Mouse (Mus musculus) heart, postnatal 0 days (tissue): ENCODE results near the gene Negr1. TPM values are rescaled to one million over a fixed set of nuclear protein-coding genes. Genes with fewer than 3 reads are reported as not detected.

Experiments used
- ATAC-seq: fragments of 200-750 bp; cut with Nextera tagmentation; 2 replicates; pipeline ENCODE4 v1.8.0; 2017; ENCODE audit warnings: low read depth, moderate number of reproducible peaks, moderate library complexity; ENCODE audit not compliant: insufficient read depth
- DNase-seq: peaks from one replicate; pipeline ENCODE4 v3.0.0-alpha.2; 2016; ENCODE audit warnings: low spot score
- H3K27ac ChIP-seq: fragments of 300-500 bp; sonication (generic); 2 replicates; pipeline ENCODE4 v1.5.1; 2014; ENCODE audit warnings: low read depth, mild to moderate bottlenecking
- H3K27me3 ChIP-seq: fragments of 300-500 bp; sonication (generic); 2 replicates; pipeline ENCODE4 v1.6.1; 2014; ENCODE audit warnings: low read length, mixed read lengths; ENCODE audit not compliant: control insufficient read depth, insufficient read depth
- H3K36me3 ChIP-seq: fragments of 300-500 bp; sonication (generic); replicated peaks from 2 replicates; pipeline ENCODE4 v1.6.1; 2014; ENCODE audit warnings: low read length, mixed read lengths; ENCODE audit not compliant: control insufficient read depth, insufficient read depth
- H3K4me1 ChIP-seq: fragments of 300-500 bp; sonication (generic); 2 replicates; pipeline ENCODE4 v1.6.1; 2014; ENCODE audit warnings: antibody characterized with exemption; ENCODE audit not compliant: control insufficient read depth, insufficient read depth
- H3K4me2 ChIP-seq: fragments of 300-500 bp; sonication (generic); 2 replicates; pipeline ENCODE4 v1.6.1; 2014; ENCODE audit warnings: low read depth, mild to moderate bottlenecking, low read length, moderate library complexity
- H3K4me3 ChIP-seq: fragments of 300-500 bp; sonication (generic); 2 replicates; pipeline ENCODE4 v1.5.1; 2014; ENCODE audit warnings: low read depth, low read length
- H3K9ac ChIP-seq: fragments of 300-500 bp; sonication (generic); replicated peaks from 2 replicates; pipeline ENCODE4 v1.6.1; 2014; ENCODE audit warnings: low read depth, low read length, mixed read lengths
- H3K9me3 ChIP-seq: fragments of 300-500 bp; sonication (generic); replicated peaks from 2 replicates; pipeline ENCODE4 v1.6.1; 2016; ENCODE audit warnings: low read length; ENCODE audit not compliant: control insufficient read depth
- CTCF ChIP-seq: IDR thresholded peaks from 2 replicates; pipeline ENCODE4 v1.5.1; 2016; ENCODE audit warnings: antibody characterized with exemption, control low read depth, low read depth
- EP300 ChIP-seq: IDR thresholded peaks from 2 replicates; pipeline ENCODE4 v1.6.1; 2016; ENCODE audit warnings: antibody characterized with exemption, low read depth
- WGBS: fragments of 180-500 bp; shearing (Covaris S2); extraction: QIAGEN DNeasy Blood & Tissue Kit; methylation state at CpG from one replicate; pipeline ENCODE4 v1.1.7; 2014; 5-methylcytosine and 5-hydroxymethylcytosine counted together
- polyA plus RNA-seq: library from polyadenylated mRNA; unstranded; fragments of >200 nt; fragmentation: Nextera tagmentation; extraction: Ambion mirVana; gene quantifications from 2 replicates; pipeline ENCODE4 v1.2.1, GENCODE M21; 2015
- total RNA-seq: library from RNA; depleted of rRNA; stranded (reverse); fragments of >200 nt; gene quantifications from 2 replicates; pipeline ENCODE4 v1.2.3, GENCODE M21; 2014; ENCODE audit warnings: low replicate concordance

The Negr1 gene
- total and polyA plus RNA-seq, 2 experiments from 2014 or later = 0.55 to 2.0 TPM

DNA sequence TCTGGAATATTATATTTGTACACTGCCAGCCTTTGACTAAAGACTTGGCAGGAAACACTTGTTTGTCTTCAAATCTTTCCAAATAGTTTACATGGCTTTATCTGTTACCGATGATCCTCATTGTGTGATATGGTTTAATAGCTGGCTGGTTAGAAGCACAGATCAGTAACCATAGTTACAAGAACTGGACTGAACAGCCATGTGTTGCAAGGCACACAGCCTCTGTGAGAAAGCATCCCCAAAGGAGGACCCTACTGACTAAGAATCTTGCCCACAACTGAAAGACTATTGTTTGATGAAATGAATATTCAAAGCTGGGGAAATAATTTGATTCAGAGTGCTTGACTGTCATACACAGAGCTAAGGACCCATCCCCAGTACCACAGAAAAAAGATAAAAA is 729.7 kb downstream of the Negr1 start:
- Histone ChIP-seq H3K4me2 (no peak overlapping the region), H3K27me3 (no peaks in the 10 kb centered on the region), H3K4me1 (no peaks in the 10 kb centered on the region), H3K4me3 (no peak overlapping the region), H3K9me3 (no peaks in the 10 kb centered on the region), H3K9ac (no peak overlapping the region), H3K36me3 (no peaks in the 10 kb centered on the region), H3K27ac (no peak overlapping the region)
- ATAC-seq = no peak
- 85% methylated on average over 1 of the region's 1 CpGs for WGBS
- TF ChIP-seq EP300 = no peak
- no peak for TF ChIP-seq CTCF
- no peak for DNase-seq

- WGBS = 78% methylated on average over 4 of the region's 4 CpGs
- Histone ChIP-seq H3K36me3 (no peaks in the 10 kb centered on the region), H3K27me3 (no peaks in the 10 kb centered on the region), H3K4me3 (no peak overlapping the region), H3K9me3 (no peaks in the 10 kb centered on the region), H3K9ac (no peak overlapping the region), H3K4me1 (no peaks in the 10 kb centered on the region), H3K4me2 (no peak overlapping the region), H3K27ac (no peak overlapping the region)
- DNase-seq (no peak), ATAC-seq (no peak)
- TF ChIP-seq CTCF = no peak
- no peak for TF ChIP-seq EP300
Measured at GRCm38 (mm10) chr3:157297216-157297615, 735.6 kb downstream of the Negr1 start.

GRCm38 (mm10) chr3:157303430-157304116 is 742.0 kb downstream of the Negr1 start:
- Histone ChIP-seq H3K4me1 (no peaks in the 10 kb centered on the region), H3K36me3 (no peaks in the 10 kb centered on the region), H3K9me3 (no peaks in the 10 kb centered on the region), H3K4me3 (no peak overlapping the region), H3K27me3 (no peaks in the 10 kb centered on the region), H3K4me2 (no peak overlapping the region), H3K9ac (no peak overlapping the region), H3K27ac (no peak overlapping the region)
- no peak for DNase-seq
- TF ChIP-seq CTCF = no peak
- TF ChIP-seq EP300 = no peak
- WGBS = 78% methylated on average over 4 of the region's 4 CpGs
- ATAC-seq = no peak

DNA sequence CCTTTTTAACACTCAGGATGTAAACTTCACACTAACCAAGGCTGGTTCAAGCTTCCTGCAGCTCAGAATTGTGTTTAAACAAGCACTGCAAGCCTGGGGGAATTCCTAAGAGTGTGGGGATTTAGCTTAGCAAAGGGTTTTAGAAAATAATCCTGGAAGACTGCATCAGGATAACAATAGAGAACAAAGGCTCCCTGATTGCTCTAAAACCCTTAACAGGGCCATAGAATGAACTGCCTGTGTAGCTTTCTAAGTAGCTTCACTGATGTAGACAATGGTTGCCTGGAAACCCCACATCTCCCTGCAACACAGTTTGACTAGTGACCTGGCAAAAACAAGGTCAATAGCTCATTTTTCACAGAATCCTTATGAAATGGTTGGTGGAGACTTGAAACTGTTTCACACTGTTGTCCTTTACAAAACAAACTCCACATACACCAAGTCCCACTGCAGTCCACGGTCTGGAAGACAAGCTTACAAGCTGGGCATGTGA is 759.5 kb downstream of the Negr1 start:
- H3K9ac ChIP-seq = no peak overlapping the region
- DNase-seq (no peak), ATAC-seq (no peak)
- no peaks in the 10 kb centered on the region for H3K4me1 ChIP-seq
- WGBS = 71% methylated on average over 1 of the region's 1 CpGs
- no peak overlapping the region for H3K4me2 ChIP-seq
- H3K9me3 ChIP-seq = no peaks in the 10 kb centered on the region
- H3K27me3 ChIP-seq = no peaks in the 10 kb centered on the region
- H3K4me3 ChIP-seq = no peak overlapping the region
- no peak for TF ChIP-seq CTCF
- no peak for TF ChIP-seq EP300
- H3K36me3 ChIP-seq = no peaks in the 10 kb centered on the region
- no peak overlapping the region for H3K27ac ChIP-seq

GRCm38 (mm10) chr3:157321834-157322233 is 760.2 kb downstream of the Negr1 start:
- TF ChIP-seq EP300 = no peak
- TF ChIP-seq CTCF = no peak
- DNase-seq = no peak
- Histone ChIP-seq H3K4me2 (no peak overlapping the region), H3K27ac (no peak overlapping the region), H3K27me3 (no peaks in the 10 kb centered on the region), H3K4me1 (no peaks in the 10 kb centered on the region), H3K36me3 (no peaks in the 10 kb centered on the region), H3K9ac (no peak overlapping the region), H3K9me3 (no peaks in the 10 kb centered on the region), H3K4me3 (no peak overlapping the region)
- no peak for ATAC-seq
- WGBS = 48% methylated on average over 1 of the region's 1 CpGs

DNA sequence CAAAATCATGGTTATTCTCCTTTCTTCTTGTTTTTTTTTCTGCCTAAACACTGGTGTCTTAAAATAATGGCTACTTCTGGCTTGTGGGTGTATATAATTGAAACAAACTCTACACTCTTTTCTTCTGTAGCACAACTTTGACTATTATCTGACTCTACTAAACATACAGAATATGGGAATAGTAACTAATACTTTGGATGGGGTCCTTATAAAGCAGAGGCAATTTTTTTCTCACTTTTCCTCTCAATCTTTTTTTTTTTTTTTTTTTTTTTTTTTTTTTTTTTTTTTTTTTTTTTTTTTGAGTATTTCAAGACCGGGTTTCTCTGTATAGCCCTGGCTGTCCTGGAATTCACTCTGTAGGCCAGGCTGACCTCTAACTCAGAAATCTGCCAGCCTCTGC is 772.6 kb downstream of the Negr1 start:
- Histone ChIP-seq H3K4me2 (no peak overlapping the region), H3K27me3 (no peaks in the 10 kb centered on the region), H3K4me1 (no peaks in the 10 kb centered on the region), H3K9me3 (no peaks in the 10 kb centered on the region), H3K36me3 (no peaks in the 10 kb centered on the region), H3K27ac (no peak overlapping the region), H3K9ac (no peak overlapping the region), H3K4me3 (no peak overlapping the region)
- ATAC-seq (no peak), DNase-seq (no peak)
- TF ChIP-seq CTCF = no peak
- no peak for TF ChIP-seq EP300
- 83% methylated on average over 1 of the region's 1 CpGs for WGBS
